Mouse (Mus musculus) gastrocnemius, postnatal 14 days (tissue): ENCODE data around the gene Sla2. TPM values are rescaled to one million over a fixed set of nuclear protein-coding genes. Genes with fewer than 3 reads are reported as not detected.
A peak's percentile ranks its signal among the peaks of the same experiment; 100 is the strongest.
"Not testable (repeated sequence)": the region's sequence is repeated elsewhere in the genome, so short reads cannot be mapped to it uniquely, and the experiment has no call there.

Experiments
- DNase-seq: peaks from one replicate; pipeline ENCODE4 v3.0.0; 2021; ENCODE audit warnings: mixed read lengths
- intact Hi-C: fragments of 180-260 bp; cut with DNase I; formaldehyde crosslinking; loops from one replicate; pipeline ENCODE4 v1.15.1; 2025; ENCODE audit warnings: low total_unique reads
- total RNA-seq, 2 experiments: library from RNA; stranded (reverse); gene quantifications; 2 replicates each; pipeline ENCODE4 v1.2.3; 2021

The Sla2 gene
- total RNA-seq, 2 experiments from 2014 or later, result not detected

- intact Hi-C loops, result loop anchor here (5.0 to 10.0 kb wide), 2 partner anchors 94 to 191 kb away; no protein-coding TSS in a partner anchor
- DNase-seq, result no peak
Measured at GRCm38 (mm10) chr2:156903367-156903766, 16.4 kb upstream of the Sla2 start.

- intact Hi-C loops, result loop anchor here (5.0 to 10.0 kb wide), 2 partner anchors 95 to 192 kb away; no protein-coding TSS in a partner anchor
- not testable (repeated sequence) for DNase-seq
Measured at GRCm38 (mm10) chr2:156902411-156902810, 15.4 kb upstream of the Sla2 start.

GRCm38 (mm10) chr2:156901883-156902282 is 14.9 kb upstream of the Sla2 start:
- DNase-seq, result no peak
- intact Hi-C loops, result loop anchor here (5.0 to 10.0 kb wide), 2 partner anchors 95 to 193 kb away; no protein-coding TSS in a partner anchor

DNA sequence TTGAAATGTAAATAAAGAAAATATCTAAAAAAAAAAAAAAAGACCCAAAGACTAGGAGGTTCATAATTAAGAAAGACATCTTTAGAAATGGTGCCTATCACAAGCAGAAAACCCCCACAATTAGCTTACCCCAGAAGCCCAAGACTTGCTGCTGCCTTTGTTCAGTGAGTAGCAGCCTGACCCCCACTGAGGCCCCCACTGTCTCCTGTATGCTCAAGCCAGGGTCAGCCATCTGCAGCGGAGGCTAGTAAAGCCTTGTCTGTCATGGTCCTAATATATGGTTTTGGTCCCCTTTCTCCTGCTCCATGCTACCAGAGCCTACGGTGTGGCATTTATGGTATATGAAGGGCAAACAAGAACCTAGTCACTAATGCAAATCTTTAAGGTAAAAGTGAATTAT is 14.4 kb upstream of the Sla2 start:
- intact Hi-C loops, result loop anchor here (5.0 to 10.0 kb wide), 2 partner anchors 96 to 193 kb away; no protein-coding TSS in a partner anchor
- DNase-seq, result no peak

- DNase-seq, result no peak
- intact Hi-C loops, result no loop called here
Measured at GRCm38 (mm10) chr2:156899184-156899583, 12.2 kb upstream of the Sla2 start.

DNA sequence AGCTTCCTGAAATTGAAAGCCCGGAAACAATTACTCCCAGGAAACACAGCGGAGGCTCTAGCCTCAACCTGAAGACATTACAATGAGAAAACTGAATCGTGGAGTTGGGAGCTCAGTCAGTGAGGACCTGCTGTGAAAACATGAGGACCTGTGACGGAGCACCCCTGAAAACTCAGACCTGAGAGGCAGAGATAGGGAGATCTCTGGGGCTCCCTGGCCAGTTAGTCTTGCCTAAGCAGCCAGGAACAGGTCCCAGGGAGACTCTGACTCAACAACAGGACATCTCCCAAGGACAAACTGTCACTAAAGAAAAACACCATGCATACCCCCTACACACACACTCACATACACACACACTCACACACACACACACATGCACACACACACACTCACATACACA is 11.4 kb upstream of the Sla2 start:
- intact Hi-C loops, result no loop called here
- DNase-seq, result no peak

DNA sequence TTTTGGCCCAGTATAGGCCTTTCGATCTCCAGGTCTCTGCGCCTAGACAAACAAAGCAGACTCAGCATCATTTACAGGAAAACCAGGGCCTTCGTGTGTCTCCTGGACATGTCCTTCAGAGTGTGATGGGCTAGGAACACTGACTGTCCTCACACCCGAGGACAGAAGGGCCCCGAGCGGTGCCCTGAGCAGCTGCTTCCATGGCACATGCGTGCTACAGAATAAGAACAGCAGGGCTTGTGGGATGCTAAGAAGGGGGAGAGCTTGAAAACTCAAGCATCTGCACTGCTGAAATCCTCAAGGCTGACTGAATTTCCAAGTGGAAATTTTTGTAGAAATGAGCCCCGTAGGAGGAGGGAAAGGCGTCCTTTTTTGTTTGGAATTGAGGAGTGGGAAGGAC is 10.0 kb upstream of the Sla2 start:
- intact Hi-C loops, result no loop called here
- no peak for DNase-seq

DNA sequence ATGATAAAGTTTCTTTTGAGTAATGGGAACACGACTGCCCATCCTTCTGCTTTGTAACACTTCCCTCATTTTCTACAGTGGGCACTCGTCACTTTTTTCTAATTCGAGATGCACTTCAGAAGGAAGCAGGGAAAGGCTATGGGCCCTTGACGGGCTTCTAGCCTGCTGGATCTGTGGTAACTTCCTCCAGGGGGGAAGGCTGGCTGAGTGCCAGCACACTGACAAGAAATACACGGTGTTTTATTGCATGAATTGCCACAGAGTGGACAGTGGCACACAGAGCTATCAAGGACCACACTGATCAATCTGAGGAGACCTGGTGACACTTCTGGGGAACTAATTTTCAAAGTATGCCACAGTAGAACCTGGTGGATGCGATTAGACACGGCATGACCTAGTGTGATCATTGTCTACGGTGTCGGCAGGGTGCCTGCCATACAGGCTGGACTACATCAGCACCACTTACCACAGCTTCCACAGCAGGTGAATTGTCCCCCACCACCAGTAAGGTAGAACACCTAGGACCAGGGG is 9.5 kb upstream of the Sla2 start:
- intact Hi-C loops, result no loop called here
- DNase-seq, result no peak

- DNase-seq, result no peak
- intact Hi-C loops, result no loop called here
Measured at GRCm38 (mm10) chr2:156894496-156895265, 7.7 kb upstream of the Sla2 start.

- no peak for DNase-seq
- intact Hi-C loops, result no loop called here
Measured at GRCm38 (mm10) chr2:156892821-156893220, 5.8 kb upstream of the Sla2 start.

DNA sequence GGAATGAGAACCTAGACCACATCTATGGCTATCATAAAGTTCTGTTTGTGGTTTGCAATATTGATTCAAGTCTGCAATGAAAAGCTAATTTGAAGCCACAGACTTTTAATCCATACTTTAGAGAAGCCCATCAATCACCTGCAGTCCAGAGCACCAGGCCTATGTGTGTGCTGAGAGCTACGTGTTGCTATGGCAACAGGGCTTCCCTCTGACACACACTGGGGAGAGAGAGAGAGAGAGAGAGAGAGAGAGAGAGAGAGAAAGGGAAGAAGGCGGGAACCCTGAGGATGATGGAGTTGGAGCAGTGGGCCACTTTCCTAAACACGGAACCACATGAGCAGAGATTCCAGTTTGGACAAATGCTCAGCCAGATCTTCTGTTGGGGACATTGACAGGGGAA is 5.2 kb upstream of the Sla2 start:
- no peak for DNase-seq
- intact Hi-C loops, result no loop called here

DNA sequence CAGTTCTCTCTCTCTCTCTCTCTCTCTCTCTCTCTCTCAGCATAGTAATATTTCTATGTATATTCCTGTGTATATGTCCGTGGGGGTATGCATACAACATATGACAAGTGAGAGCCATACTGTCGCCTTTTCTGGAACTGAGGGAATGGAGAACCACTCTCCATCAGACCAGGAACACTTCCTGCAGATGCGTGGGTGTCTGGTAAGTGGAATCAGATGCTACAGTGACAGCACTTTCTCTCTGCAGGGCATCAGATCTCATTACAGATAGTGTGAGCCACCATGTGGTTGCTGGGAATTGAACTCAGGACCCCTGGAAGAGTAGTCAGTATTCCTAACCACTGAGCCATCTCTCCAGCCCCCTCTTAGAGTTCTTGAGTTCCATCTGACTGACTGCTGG is 1.5 kb upstream of the Sla2 start:
- intact Hi-C loops, result no loop called here
- no peak for DNase-seq

- no peak for DNase-seq
- intact Hi-C loops, result no loop called here
Measured at GRCm38 (mm10) chr2:156886084-156886631, 834 bp downstream of the Sla2 start.

DNA sequence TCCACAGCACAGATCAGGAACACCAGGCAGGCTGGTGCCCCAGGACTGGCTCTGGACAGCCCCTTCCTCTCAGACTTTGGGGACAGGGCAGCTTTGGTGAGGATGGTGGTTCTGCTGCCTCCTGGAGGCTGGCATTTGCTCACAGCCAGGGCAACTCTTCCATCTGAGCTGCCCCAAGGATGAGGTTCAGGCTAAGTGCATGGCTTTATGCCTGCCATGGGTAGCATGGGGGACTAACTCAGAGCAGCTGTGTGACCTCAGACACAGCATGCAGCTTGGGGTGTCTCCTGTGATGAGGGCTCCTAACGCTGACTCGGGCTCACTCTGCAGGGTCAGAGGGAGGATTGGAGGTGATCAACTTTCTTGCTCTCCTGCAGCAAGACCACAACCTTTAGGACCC is 1.3 kb downstream of the Sla2 start:
- intact Hi-C loops, DNase-seq: not testable (repeated sequence)

DNA sequence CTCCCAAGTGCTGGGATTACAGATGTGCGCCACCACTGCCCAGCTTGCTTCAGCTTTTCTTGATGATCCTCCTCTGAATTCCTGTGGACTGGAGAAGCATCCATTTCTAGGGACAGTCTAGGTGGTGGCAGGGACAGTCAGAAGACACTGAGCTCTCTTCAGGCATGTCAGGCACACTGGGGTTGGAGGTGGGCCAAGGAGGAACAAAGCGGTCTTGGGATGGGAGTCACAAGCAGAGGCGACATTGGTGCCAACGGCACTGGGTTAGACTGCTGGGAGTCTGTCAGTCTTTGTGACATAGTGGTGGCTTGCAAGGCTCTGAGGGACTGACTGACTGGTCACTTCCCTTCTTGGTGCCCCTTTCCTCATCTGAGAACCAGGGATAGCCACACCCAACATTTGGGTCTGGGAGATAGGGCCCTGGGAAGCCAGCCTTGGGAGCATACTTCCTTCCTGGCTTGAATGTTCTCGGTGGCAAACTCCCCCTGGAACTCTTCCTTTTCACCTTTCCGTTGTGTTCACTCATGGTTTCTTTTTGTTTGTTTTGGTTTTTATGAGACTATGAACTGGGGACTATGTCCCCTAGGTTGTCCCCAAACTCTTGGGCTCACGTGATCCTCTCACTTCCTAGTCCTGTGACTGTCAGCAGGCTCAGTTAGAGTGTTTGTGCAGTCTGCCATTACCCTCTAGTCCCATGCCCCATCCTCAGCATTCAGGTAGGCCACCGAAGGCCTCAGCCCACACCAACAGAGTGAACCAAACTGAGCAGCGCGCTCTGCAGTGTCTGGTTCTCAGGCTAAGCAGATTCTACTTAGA is 2.4 kb downstream of the Sla2 start:
- intact Hi-C loops, result no loop called here
- no peak for DNase-seq

DNA sequence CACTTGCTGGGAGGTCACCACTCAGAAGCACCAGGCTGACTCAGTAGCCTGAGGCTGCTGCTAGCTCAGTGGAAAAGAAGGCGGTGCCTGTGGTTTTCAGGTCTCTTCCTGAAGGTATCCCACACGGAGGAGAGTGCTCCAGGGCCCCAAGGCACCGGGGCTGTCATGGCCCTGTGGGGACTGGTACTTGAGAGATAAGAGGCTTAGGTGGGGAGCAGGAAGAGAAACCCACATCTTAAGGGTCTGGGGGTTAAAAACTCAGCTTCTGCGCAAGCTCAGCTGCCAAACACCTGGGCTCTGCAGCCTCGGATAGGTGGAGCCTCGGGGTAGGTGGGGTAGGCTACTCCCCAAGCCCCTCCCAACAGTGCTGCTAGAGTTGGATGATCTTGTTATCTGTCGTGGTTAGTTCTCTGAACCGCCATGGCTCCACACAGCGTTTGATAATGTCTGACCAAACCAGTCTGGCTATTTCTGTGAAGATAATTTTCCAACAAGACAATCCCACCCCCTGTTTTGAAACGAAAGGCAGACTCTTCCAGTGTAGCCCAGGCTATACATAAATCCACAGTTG is 4.5 kb downstream of the Sla2 start:
- DNase-seq, result no peak
- intact Hi-C loops, result no loop called here

DNA sequence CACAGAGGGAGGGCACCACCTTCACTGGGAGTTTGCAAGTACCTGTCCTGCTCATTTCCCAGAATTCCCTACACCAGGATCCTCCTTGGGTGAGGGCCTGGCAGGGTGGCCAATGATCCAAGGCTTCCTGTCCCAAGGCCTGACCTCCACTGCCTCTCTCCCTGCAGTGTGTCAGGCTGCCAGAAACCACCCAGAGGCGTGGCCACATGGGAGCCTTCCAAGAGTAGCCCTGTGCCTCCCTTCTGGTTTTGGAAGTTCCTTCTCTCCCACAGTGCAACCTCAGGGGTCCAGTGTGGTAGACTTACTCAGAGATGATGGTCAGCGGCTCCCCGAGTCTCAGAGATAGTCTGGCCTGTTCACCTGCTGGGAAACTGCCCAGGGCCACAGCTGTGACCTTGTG is 7.5 kb downstream of the Sla2 start:
- intact Hi-C loops, result loop anchor here (10.0 kb wide), 1 partner anchor 215 kb away; no protein-coding TSS in a partner anchor
- DNase-seq, result peak; percentile 23

DNA sequence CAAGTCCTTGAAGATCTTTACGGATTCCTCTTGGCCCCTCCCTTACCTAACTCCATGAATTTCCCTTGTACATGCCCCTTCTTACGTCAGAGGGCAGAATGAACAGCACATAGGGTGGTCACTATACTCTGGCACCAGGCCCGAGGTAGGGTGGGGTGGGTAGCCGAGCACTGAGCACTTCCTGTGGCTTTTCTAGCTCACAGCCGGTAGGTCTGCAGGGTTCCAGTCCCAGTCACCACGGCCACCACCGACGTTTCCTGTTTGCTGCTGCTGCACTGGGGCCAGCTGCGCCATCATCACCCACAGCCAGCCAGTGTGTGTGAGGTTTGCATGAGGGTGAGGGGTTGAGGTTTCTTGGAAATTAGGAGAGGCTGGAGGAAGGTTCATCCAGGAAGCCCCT is 9.3 kb downstream of the Sla2 start:
- intact Hi-C loops, result loop anchor here (10.0 kb wide), 1 partner anchor 217 kb away; no protein-coding TSS in a partner anchor
- no peak for DNase-seq

DNA sequence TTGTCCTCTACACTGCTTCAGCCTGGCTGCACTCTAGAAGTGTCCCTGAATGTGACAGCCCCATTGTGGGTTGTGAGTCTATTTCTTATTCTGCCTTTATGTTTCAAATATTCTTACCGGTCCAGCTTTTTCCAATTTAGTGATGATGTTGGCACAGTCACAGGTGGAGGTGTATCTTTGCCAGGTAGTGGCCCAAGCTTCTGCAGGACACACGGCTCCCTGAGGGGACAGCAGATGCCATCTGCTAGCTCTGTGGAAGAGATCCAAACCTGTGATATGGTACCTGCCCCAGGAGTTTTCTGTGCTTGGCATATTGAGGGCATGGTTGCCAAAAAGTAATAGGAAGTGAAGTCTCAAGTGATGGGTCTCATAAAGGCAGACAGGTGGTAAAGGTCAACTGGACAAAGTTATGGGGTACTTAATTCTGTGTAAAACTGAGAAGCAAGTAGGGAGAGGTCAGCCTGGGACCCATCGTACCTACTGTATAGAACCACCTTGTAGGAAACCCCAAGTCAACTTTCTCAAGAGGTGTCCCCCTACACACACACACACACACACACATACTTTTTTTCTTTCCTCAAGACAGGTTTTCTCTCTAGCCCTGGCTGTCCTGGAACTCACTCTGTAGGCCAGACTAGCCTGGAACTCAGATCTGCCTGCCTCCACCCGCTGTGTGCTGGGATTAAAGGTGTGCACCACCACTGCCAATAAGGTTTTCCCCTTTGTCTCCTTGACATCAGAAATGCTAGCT is 12.1 kb downstream of the Sla2 start:
- intact Hi-C loops, result loop anchor here (10.0 kb wide), 1 partner anchor 220 kb away; no protein-coding TSS in a partner anchor
- no peak for DNase-seq
